Mouse (Mus musculus) thymus, adult 18-20 months (tissue): ENCODE measurements around the gene Smarcb1.

Experiments
- DNase-seq, 2 experiments: peaks; one replicate each; pipeline ENCODE4 v3.0.0; 2022; ENCODE audit warnings: mixed read lengths in 2 of 2

Gene Smarcb1

GRCm38 (mm10) chr10:75854791-75855190 is 66.6 kb downstream of the Smarcb1 start:
- no peak for DNase-seq

GRCm38 (mm10) chr10:75854096-75854495 is 67.3 kb downstream of the Smarcb1 start:
- no peak for DNase-seq

GRCm38 (mm10) chr10:75853452-75853851 is 68.0 kb downstream of the Smarcb1 start:
- DNase-seq = peak; percentile 43 to 61

GRCm38 (mm10) chr10:75852539-75853125 is 68.8 kb downstream of the Smarcb1 start:
- no peak for DNase-seq

- DNase-seq = no peak
Observed at GRCm38 (mm10) chr10:75851681-75852080, 69.7 kb downstream of the Smarcb1 start.

GRCm38 (mm10) chr10:75851076-75851475 is 70.3 kb downstream of the Smarcb1 start:
- DNase-seq = no peak

- no peak for DNase-seq
Observed at GRCm38 (mm10) chr10:75848382-75848781, 73.0 kb downstream of the Smarcb1 start.
